Mouse (Mus musculus) cerebellum, adult 2 months (tissue): Measurements from ENCODE around the gene Baiap2l2.

Source experiments
- CTCF ChIP-seq: fragments of 200-500 bp; IDR thresholded peaks from 2 replicates; pipeline ENCODE4 v1.5.1; 2011; ENCODE audit warnings: low read depth, mild to moderate bottlenecking, control low read depth, low read length, moderate library complexity, borderline replicate concordance; ENCODE audit not compliant: insufficient read depth
- POLR2A ChIP-seq: fragments of 200-500 bp; IDR thresholded peaks from 2 replicates; pipeline ENCODE4 v1.6.1; 2011; ENCODE audit warnings: low read length, control low read depth, borderline replicate concordance; ENCODE audit not compliant: insufficient read depth

GRCm38 (mm10) chr15:79244071-79244893 lies 41.1 kb downstream of the Baiap2l2 start:
- TF ChIP-seq POLR2A (no peak), CTCF (no peak)
